Mouse (Mus musculus) thymus, postnatal 0 days (tissue): ENCODE results near the gene Acad10. TPM values are rescaled to one million over a fixed set of nuclear protein-coding genes. Genes with fewer than 3 reads are reported as not detected.
"Not testable (repeated sequence)": the region's sequence is repeated elsewhere in the genome, so short reads cannot be mapped to it uniquely, and the experiment has no call there.

Experiments used
- DNase-seq: peaks from one replicate; pipeline ENCODE4 v3.0.0-alpha.2; 2015; ENCODE audit warnings: low spot score
- polyA plus RNA-seq: library from polyadenylated mRNA; unstranded; fragments of >200 nt; fragmentation: Nextera tagmentation; extraction: Ambion mirVana; gene quantifications from 2 replicates; pipeline ENCODE4 v1.2.1, GENCODE M21; 2015

Acad10 gene
- 2.6 and 3.4 TPM in 2 replicates for polyA plus RNA-seq

- peak; percentile 93 for DNase-seq
Observed at GRCm38 (mm10) chr5:121660059-121660896, at the start of gene Acad10, which contains the start of gene Brap. Gene Acad10, minus strand, starts transcription at chr5:121660514. Gene Brap, plus strand, starts transcription at chr5:121660563.

GRCm38 (mm10) chr5:121704512-121705248 is 44.4 kb upstream of the Acad10 start:
- no peak for DNase-seq

GRCm38 (mm10) chr5:121703341-121703740 is 43.0 kb upstream of the Acad10 start:
- DNase-seq: no peak

GRCm38 (mm10) chr5:121701111-121701769 is 40.9 kb upstream of the Acad10 start:
- no peak for DNase-seq

GRCm38 (mm10) chr5:121700496-121700895 is 40.2 kb upstream of the Acad10 start:
- DNase-seq: no peak

GRCm38 (mm10) chr5:121699891-121700290 is 39.6 kb upstream of the Acad10 start:
- no peak for DNase-seq

GRCm38 (mm10) chr5:121696761-121697160 is 36.4 kb upstream of the Acad10 start:
- no peak for DNase-seq

- no peak for DNase-seq
Observed at GRCm38 (mm10) chr5:121692897-121693296, 32.6 kb upstream of the Acad10 start.

- DNase-seq: not testable (repeated sequence)
Observed at GRCm38 (mm10) chr5:121691436-121691835, 31.1 kb upstream of the Acad10 start.

- DNase-seq: no peak
Observed at GRCm38 (mm10) chr5:121690482-121691211, 30.3 kb upstream of the Acad10 start.

GRCm38 (mm10) chr5:121686113-121686898 is 26.0 kb upstream of the Acad10 start:
- DNase-seq: no peak

GRCm38 (mm10) chr5:121685495-121685894 is 25.2 kb upstream of the Acad10 start:
- DNase-seq: no peak

GRCm38 (mm10) chr5:121682250-121682649 is 21.9 kb upstream of the Acad10 start:
- no peak for DNase-seq

GRCm38 (mm10) chr5:121670412-121670811 is 10.1 kb upstream of the Acad10 start:
- DNase-seq: peak; percentile 41

- no peak for DNase-seq
Observed at GRCm38 (mm10) chr5:121668411-121668810, 8.1 kb upstream of the Acad10 start.

- DNase-seq: no peak
Observed at GRCm38 (mm10) chr5:121667067-121667466, 6.8 kb upstream of the Acad10 start.

- DNase-seq: no peak
Observed at GRCm38 (mm10) chr5:121664971-121665370, 4.7 kb upstream of the Acad10 start.

GRCm38 (mm10) chr5:121664078-121664477 is 3.8 kb upstream of the Acad10 start:
- DNase-seq: no peak

- DNase-seq: no peak
Observed at GRCm38 (mm10) chr5:121663456-121663855, 3.1 kb upstream of the Acad10 start.

GRCm38 (mm10) chr5:121661494-121661893 is 1.2 kb upstream of the Acad10 start:
- DNase-seq: no peak
